Mouse (Mus musculus): ENCODE data around the gene B4galt3. TPM values are rescaled to one million over a fixed set of nuclear protein-coding genes. Genes with fewer than 3 reads are reported as not detected.

Gene B4galt3
- total and polyA plus RNA-seq, 2 experiments: 4.8 to 23.9 TPM

- H3K4me3 ChIP-seq (ENCODE audit: insufficient read depth, low read depth, low read length): no peak overlapping the region
- peaks cover 24% of the 10 kb centered on the region for H3K4me1 ChIP-seq (ENCODE audit: control insufficient read depth, insufficient read depth, low read length)
- WGBS: 68% methylated on average over 4 of the region's 4 CpGs
Measured at GRCm38 (mm10) chr1:171231844-171232243, 38.3 kb upstream of the B4galt3 start.

GRCm38 (mm10) chr1:171232348-171232747 is 37.8 kb upstream of the B4galt3 start:
- peak; percentile 94 for DNase-seq (ENCODE audit: extremely low read depth, low read depth, low spot score)
- Histone ChIP-seq H3K4me1 (ENCODE audit: control insufficient read depth, insufficient read depth, low read length) (peaks cover 24% of the 10 kb centered on the region), H3K79me2 (ENCODE audit: control insufficient read depth, insufficient read depth, low read length) (no peaks in the 10 kb centered on the region), H3K9ac (ENCODE audit: low read depth, low read length) (peak overlapping the region; percentile 58; the same call in 1 of the 2 replicates), H3K4me3 (ENCODE audit: insufficient read depth, low read depth, low read length) (no peak overlapping the region), H3K27ac (replicated peaks; ENCODE audit: insufficient read depth, low read depth, low read length) (peak overlapping the region; percentile 98), H3K27me3 (ENCODE audit: control insufficient read depth, insufficient read depth, low read length) (no peaks in the 10 kb centered on the region), H3K36me3 (ENCODE audit: control insufficient read depth, insufficient read depth, low read length) (peaks cover 22% of the 10 kb centered on the region)
- WGBS: 20% methylated on average over 5 of the region's 5 CpGs
- TF ChIP-seq CTCF (IDR thresholded peaks at IDR 0.05; ENCODE audit: low read depth, low read length): no peak
- no peak for TF ChIP-seq POLR2A (IDR thresholded peaks at IDR 0.05; ENCODE audit: extremely low read depth, insufficient read depth, low read length)

More at GRCm38 (mm10) chr1:171231844-171232243, 38.3 kb upstream of the B4galt3 start:
- DNase-seq (ENCODE audit: extremely low read depth, low read depth, low spot score): no peak
- TF ChIP-seq POLR2A (IDR thresholded peaks at IDR 0.05; ENCODE audit: extremely low read depth, insufficient read depth, low read length) (no peak), CTCF (IDR thresholded peaks at IDR 0.05; ENCODE audit: low read depth, low read length) (no peak)
- Histone ChIP-seq H3K36me3 (ENCODE audit: control insufficient read depth, insufficient read depth, low read length) (peaks cover 18% of the 10 kb centered on the region), H3K27me3 (ENCODE audit: control insufficient read depth, insufficient read depth, low read length) (no peaks in the 10 kb centered on the region), H3K9ac (ENCODE audit: low read depth, low read length) (no peak overlapping the region), H3K79me2 (ENCODE audit: control insufficient read depth, insufficient read depth, low read length) (no peaks in the 10 kb centered on the region), H3K27ac (replicated peaks; ENCODE audit: insufficient read depth, low read depth, low read length) (peak overlapping the region; percentile 98)

- Histone ChIP-seq H3K79me2 (ENCODE audit: control insufficient read depth, insufficient read depth, low read length) (no peaks in the 10 kb centered on the region), H3K36me3 (ENCODE audit: control insufficient read depth, insufficient read depth, low read length) (peaks cover 27% of the 10 kb centered on the region), H3K4me1 (ENCODE audit: control insufficient read depth, insufficient read depth, low read length) (peaks cover 24% of the 10 kb centered on the region), H3K9ac (ENCODE audit: low read depth, low read length) (peak overlapping the region; percentile 58), H3K4me3 (ENCODE audit: insufficient read depth, low read depth, low read length) (peak overlapping the region; percentile 14; the same call in 1 of the 2 replicates), H3K27ac (replicated peaks; ENCODE audit: insufficient read depth, low read depth, low read length) (peak overlapping the region; percentile 98), H3K27me3 (ENCODE audit: control insufficient read depth, insufficient read depth, low read length) (no peaks in the 10 kb centered on the region)
- 62% methylated on average over 12 of the region's 12 CpGs for WGBS
- DNase-seq (ENCODE audit: extremely low read depth, low read depth, low spot score): peak; percentile 86
- TF ChIP-seq CTCF (IDR thresholded peaks at IDR 0.05; ENCODE audit: low read depth, low read length) (no peak), POLR2A (IDR thresholded peaks at IDR 0.05; ENCODE audit: extremely low read depth, insufficient read depth, low read length) (no peak)
Measured at GRCm38 (mm10) chr1:171232800-171233730, 37.1 kb upstream of the B4galt3 start.

- WGBS: 89% methylated on average over 14 of the region's 14 CpGs
- Histone ChIP-seq H3K27ac (replicated peaks; ENCODE audit: insufficient read depth, low read depth, low read length) (peak within 1 kb of the TSS; percentile 98), H3K36me3 (ENCODE audit: control insufficient read depth, insufficient read depth, low read length) (peaks cover 32% of the 10 kb centered on the region), H3K27me3 (ENCODE audit: control insufficient read depth, insufficient read depth, low read length) (no peaks in the 10 kb centered on the region), H3K4me3 (ENCODE audit: insufficient read depth, low read depth, low read length) (peak within 1 kb of the TSS; percentile 54), H3K9ac (ENCODE audit: low read depth, low read length) (peak within 1 kb of the TSS; percentile 58), H3K4me1 (ENCODE audit: control insufficient read depth, insufficient read depth, low read length) (peaks cover 24% of the 10 kb centered on the region), H3K79me2 (ENCODE audit: control insufficient read depth, insufficient read depth, low read length) (no peaks in the 10 kb centered on the region)
- DNase-seq (ENCODE audit: extremely low read depth, low read depth, low spot score): no peak
- TF ChIP-seq CTCF (IDR thresholded peaks at IDR 0.05; ENCODE audit: low read depth, low read length) (no peak), POLR2A (IDR thresholded peaks at IDR 0.05; ENCODE audit: extremely low read depth, insufficient read depth, low read length) (0 out of 2 replicates have a peak, but pooled peaks have one; percentile 38)
Measured at GRCm38 (mm10) chr1:171234126-171234525, 36.0 kb upstream of the B4galt3 start, which contains the start of gene Fcer1g. TSS of gene Fcer1g (minus strand) at chr1:171234365.

GRCm38 (mm10) chr1:171234538-171234937 is 35.6 kb upstream of the B4galt3 start:
- H3K36me3 ChIP-seq (ENCODE audit: control insufficient read depth, insufficient read depth, low read length): peaks cover 34% of the 10 kb centered on the region

More at GRCm38 (mm10) chr1:171234538-171234937, 35.6 kb upstream of the B4galt3 start:
- no peaks in the 10 kb centered on the region for H3K27me3 ChIP-seq (ENCODE audit: control insufficient read depth, insufficient read depth, low read length)
- peak overlapping the region; percentile 27; the same call in 1 of the 2 replicates for H3K27ac ChIP-seq (replicated peaks; ENCODE audit: insufficient read depth, low read depth, low read length)
- H3K4me1 ChIP-seq (ENCODE audit: control insufficient read depth, insufficient read depth, low read length): peaks cover 22% of the 10 kb centered on the region
- TF ChIP-seq CTCF (IDR thresholded peaks at IDR 0.05; ENCODE audit: low read depth, low read length) (no peak), POLR2A (IDR thresholded peaks at IDR 0.05; ENCODE audit: extremely low read depth, insufficient read depth, low read length) (no peak)
- H3K9ac ChIP-seq (ENCODE audit: low read depth, low read length): no peak overlapping the region; the same call in 1 of the 2 replicates
- no peak overlapping the region for H3K4me3 ChIP-seq (ENCODE audit: insufficient read depth, low read depth, low read length)
- 95% methylated on average over 4 of the region's 4 CpGs for WGBS
- DNase-seq (ENCODE audit: extremely low read depth, low read depth, low spot score): no peak
- H3K79me2 ChIP-seq (ENCODE audit: control insufficient read depth, insufficient read depth, low read length): no peaks in the 10 kb centered on the region

Measured in liver, adult 2 months (tissue).